Mouse (Mus musculus) neural tube, embryonic 15.5 days (tissue): ENCODE measurements around the gene Asphd1. TPM values are rescaled to one million over a fixed set of nuclear protein-coding genes. Genes with fewer than 3 reads are reported as not detected.
A peak's percentile ranks its signal among the peaks of the same experiment; 100 is the strongest.
"Not testable (repeated sequence)": the region's sequence is repeated elsewhere in the genome, so short reads cannot be mapped to it uniquely, and the experiment has no call there.

Experiments
- ATAC-seq: fragments of 200-750 bp; cut with Nextera tagmentation; 2 replicates; pipeline ENCODE4 v1.8.0; 2017; ENCODE audit warnings: mild to moderate bottlenecking, moderate TSS enrichment, moderate library complexity; ENCODE audit not compliant: low FRiP score
- H3K27ac ChIP-seq: fragments of 300-500 bp; sonication (generic); replicated peaks from 2 replicates; pipeline ENCODE4 v1.5.1; 2015; ENCODE audit warnings: mild to moderate bottlenecking, inconsistent platforms
- H3K27me3 ChIP-seq: fragments of 300-500 bp; sonication (generic); replicated peaks from 2 replicates; pipeline ENCODE4 v1.6.1; 2015; ENCODE audit warnings: inconsistent platforms
- H3K36me3 ChIP-seq: fragments of 300-500 bp; sonication (generic); 2 replicates; pipeline ENCODE4 v1.6.1; 2015; ENCODE audit warnings: inconsistent platforms
- H3K4me1 ChIP-seq: fragments of 300-500 bp; sonication (generic); 2 replicates; pipeline ENCODE4 v1.6.1; 2015; ENCODE audit warnings: inconsistent platforms
- H3K4me2 ChIP-seq: fragments of 300-500 bp; sonication (generic); 2 replicates; pipeline ENCODE4 v1.6.1; 2015; ENCODE audit warnings: inconsistent platforms, mild to moderate bottlenecking, moderate library complexity
- H3K4me3 ChIP-seq: fragments of 300-500 bp; sonication (generic); replicated peaks from 2 replicates; pipeline ENCODE4 v1.5.1; 2015; ENCODE audit warnings: mild to moderate bottlenecking, inconsistent platforms
- H3K9ac ChIP-seq: fragments of 300-500 bp; sonication (generic); replicated peaks from 2 replicates; pipeline ENCODE4 v1.6.1; 2015; ENCODE audit warnings: mild to moderate bottlenecking, inconsistent platforms
- H3K9me3 ChIP-seq: fragments of 300-500 bp; sonication (generic); replicated peaks from 2 replicates; pipeline ENCODE4 v1.6.1; 2016; ENCODE audit warnings: inconsistent platforms
- WGBS: fragments of 180-500 bp; shearing (Covaris S2); methylation state at CpG from one replicate; pipeline ENCODE4 v1.1.7; 2015; ENCODE audit warnings: mixed read lengths; 5-methylcytosine and 5-hydroxymethylcytosine counted together
- polyA plus RNA-seq: library from polyadenylated mRNA; unstranded; fragments of >200 nt; fragmentation: Nextera tagmentation; extraction: Ambion mirVana; gene quantifications from 2 replicates; pipeline ENCODE4 v1.2.1, GENCODE M21; 2015

The Asphd1 gene
- polyA plus RNA-seq, 1 experiment from 2014 or later = 11.7 TPM

DNA sequence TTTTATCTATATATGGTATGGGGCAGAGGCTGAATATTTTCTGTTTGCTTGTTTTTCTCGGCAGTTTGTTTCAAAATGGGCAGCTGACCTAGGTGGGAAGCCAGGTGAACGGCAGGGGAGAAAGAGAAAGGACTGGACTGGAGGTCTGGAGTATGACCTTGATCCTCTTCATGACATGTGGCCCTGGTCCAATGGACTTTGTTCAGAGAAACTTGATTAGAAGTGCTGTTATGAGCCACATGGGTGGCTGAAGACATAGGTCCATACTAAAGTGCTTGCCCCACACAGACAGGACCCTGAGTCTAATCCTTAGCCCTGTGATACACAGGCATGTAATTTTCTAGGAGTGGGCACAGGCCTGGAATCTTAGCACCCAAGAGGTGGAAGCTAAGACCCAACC lies 27.8 kb downstream of the Asphd1 start:
- WGBS = 55% methylated on average over 2 of the region's 2 CpGs
- Histone ChIP-seq H3K4me1 (peaks cover 5% of the 10 kb centered on the region; the same call in 1 of the 2 replicates), H3K4me2 (no peak overlapping the region), H3K36me3 (no peaks in the 10 kb centered on the region), H3K27ac (no peak overlapping the region), H3K9me3 (no peaks in the 10 kb centered on the region), H3K27me3 (no peaks in the 10 kb centered on the region), H3K9ac (no peak overlapping the region), H3K4me3 (no peak overlapping the region)
- ATAC-seq = no peak

DNA sequence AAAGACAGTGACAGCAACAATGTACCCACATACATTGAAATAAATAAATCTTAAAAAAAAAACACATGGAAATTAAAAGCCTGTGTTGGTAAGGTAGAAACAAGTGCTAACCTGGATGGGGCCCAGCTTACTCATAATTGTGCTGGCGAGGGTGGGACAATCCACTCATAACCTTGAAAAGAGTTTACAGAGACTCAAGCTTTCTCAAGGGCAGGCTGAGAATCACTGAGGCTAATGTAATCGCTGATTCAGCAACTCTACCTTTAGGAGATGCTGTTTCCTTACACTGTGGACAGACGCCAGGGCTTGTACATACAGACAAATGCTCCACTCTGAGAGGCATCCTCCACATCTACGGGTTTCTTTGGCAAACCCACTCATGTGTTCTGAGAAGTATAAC lies 29.4 kb downstream of the Asphd1 start:
- Histone ChIP-seq H3K9ac (no peak overlapping the region), H3K9me3 (no peaks in the 10 kb centered on the region), H3K36me3 (no peaks in the 10 kb centered on the region), H3K4me3 (no peak overlapping the region), H3K27me3 (no peaks in the 10 kb centered on the region), H3K4me1 (peaks cover 5% of the 10 kb centered on the region; the same call in 1 of the 2 replicates), H3K27ac (no peak overlapping the region), H3K4me2 (no peak overlapping the region)
- 84% methylated on average over 4 of the region's 4 CpGs for WGBS
- no peak for ATAC-seq

DNA sequence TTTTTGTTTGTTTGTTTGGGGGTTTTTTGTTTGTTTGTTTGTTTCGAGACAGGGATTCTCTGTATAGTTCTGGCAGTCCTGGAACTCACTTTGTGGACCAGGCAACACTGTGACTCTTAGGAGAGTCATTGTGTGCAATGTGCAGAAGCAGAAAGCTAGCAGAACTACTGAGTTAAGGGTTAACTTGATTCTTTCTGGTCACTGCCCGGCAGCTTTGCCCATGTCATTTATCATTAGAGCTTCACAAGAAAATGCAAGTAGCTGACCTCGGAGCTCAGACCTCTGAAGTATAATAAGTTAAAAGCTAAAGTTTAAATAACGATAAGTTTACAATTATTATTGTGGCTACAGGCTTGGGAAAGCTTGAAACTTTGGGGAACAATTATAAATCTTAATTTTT lies 31.0 kb downstream of the Asphd1 start:
- not testable (repeated sequence) for H3K36me3 ChIP-seq, ATAC-seq, H3K27ac ChIP-seq, H3K4me3 ChIP-seq, H3K4me1 ChIP-seq, H3K9ac ChIP-seq, H3K9me3 ChIP-seq, H3K4me2 ChIP-seq, H3K27me3 ChIP-seq
- WGBS = 26% methylated on average over 4 of the region's 4 CpGs

DNA sequence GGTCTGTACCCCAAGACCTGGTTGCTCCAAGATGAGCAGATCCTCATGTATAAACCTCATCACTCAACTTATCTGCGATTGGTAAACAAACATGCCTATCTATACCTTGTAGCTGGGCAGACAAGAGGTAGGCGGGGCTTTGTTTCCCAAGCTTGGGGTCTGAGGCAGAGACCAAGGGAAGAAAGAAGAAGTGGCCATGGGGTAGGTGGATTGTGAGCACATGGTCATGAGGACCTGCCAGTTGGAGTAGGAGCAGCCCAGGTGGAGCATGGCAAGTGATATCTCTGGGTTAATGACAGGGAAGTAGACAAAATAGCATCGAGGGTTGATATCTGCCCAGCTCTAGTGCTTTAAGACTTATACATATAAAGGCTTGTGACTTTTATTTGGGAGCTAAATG lies 34.5 kb downstream of the Asphd1 start:
- Histone ChIP-seq H3K9me3 (no peaks in the 10 kb centered on the region), H3K27me3 (no peaks in the 10 kb centered on the region), H3K4me3 (no peak overlapping the region), H3K36me3 (no peaks in the 10 kb centered on the region), H3K27ac (no peak overlapping the region), H3K9ac (no peak overlapping the region), H3K4me2 (no peak overlapping the region), H3K4me1 (no peaks in the 10 kb centered on the region)
- WGBS = 88% methylated on average over 3 of the region's 3 CpGs
- no peak for ATAC-seq

DNA sequence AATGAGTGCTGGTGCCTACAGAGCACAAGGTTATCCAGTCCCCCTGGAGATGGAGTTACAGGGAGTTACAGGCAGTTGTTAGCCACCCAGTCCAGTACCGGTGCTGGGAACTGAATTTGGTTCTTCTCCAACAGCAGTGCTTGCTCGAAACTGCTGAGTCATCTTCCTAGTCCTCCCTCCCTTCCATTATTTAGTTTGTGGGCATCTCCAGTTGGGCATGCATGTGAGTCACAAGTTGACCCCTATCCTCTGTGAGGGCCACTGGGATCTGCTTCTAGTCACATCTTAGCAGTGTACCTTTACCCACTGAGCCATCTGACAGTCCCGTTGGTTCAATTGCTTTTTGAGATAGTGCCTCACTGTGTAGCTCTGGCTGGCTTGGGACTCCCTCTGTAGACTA lies 43.8 kb downstream of the Asphd1 start:
- H3K9ac ChIP-seq = no peak overlapping the region
- no peaks in the 10 kb centered on the region for H3K4me1 ChIP-seq
- no peak overlapping the region for H3K4me2 ChIP-seq
- ATAC-seq = no peak
- 81% methylated on average over 3 of the region's 3 CpGs for WGBS
- no peaks in the 10 kb centered on the region for H3K36me3 ChIP-seq
- no peak overlapping the region for H3K27ac ChIP-seq
- H3K4me3 ChIP-seq = no peak overlapping the region
- no peaks in the 10 kb centered on the region for H3K9me3 ChIP-seq
- no peaks in the 10 kb centered on the region for H3K27me3 ChIP-seq

DNA sequence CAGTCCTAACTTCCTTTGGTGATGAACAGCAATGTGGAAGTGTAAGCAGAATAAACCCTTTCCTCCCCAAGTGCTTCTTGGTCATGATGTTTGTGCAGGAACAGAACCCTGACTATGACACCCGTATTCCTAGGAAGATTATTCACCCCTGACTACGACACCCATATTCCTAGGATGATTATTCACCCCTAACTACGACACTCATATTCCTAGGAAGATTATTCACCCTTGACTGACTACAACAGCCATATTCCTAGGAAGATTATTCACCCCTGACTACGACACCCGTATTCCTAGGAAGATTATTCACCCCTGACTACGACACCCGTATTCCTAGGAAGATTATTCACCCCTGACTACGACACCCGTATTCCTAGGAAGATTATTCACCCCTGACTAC lies 49.6 kb downstream of the Asphd1 start:
- H3K4me1 ChIP-seq = peaks cover 19% of the 10 kb centered on the region
- 96% methylated on average over 7 of the region's 9 CpGs for whole genome bisulfite sequencing
- not testable (repeated sequence) for H3K27me3 ChIP-seq, H3K9ac ChIP-seq, H3K36me3 ChIP-seq, H3K4me3 ChIP-seq, H3K9me3 ChIP-seq, ATAC-seq, H3K4me2 ChIP-seq, H3K27ac ChIP-seq

DNA sequence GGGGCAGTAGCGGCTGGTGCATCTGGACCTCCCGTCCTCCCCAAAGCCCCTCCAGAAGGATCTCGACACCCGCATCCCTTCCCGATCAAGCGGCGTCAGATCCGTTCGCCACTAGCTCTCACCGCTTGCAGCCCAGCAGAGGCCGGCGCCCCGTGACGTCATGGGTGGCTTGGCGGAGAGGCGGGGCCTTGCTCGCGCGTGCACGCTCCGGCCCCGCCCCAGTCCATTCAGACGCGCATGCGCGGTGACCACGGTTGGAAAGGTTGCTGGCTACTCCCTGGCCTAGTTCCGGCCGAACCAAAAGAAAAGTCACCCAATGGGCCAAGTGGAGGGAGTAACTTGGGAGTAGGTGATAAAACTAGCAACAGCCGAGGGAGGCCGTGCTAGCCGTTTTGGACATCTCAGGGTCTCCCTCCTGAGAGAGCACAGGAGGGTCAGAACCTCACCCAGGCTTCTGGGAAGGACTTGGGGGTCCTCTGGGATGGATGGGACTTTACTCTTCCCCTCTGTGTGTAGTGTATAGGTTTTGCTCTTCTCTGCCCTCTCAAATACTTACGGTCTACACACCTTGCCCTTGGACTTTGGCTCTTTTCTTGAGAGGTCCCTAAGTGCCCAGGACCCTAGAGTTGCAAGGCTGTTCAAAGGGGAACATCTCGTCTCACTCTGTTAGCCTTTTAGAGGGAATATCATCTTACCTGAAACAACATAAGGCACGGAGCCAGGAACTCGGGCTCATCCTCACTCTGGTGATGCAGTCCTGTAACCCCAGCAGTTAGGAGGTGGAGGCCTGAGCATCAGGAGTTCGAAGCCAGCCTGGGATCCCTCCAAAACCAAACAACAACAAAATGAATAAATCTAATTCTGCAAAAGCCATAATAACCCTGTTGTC lies 51.0 kb downstream of the Asphd1 start:
- H3K4me2 ChIP-seq = peak overlapping the region; percentile 71
- 12% methylated on average over 37 of the region's 37 CpGs for WGBS
- peak overlapping the region; percentile 71 for H3K4me3 ChIP-seq
- H3K27ac ChIP-seq = peak overlapping the region; percentile 93
- H3K36me3 ChIP-seq = no peaks in the 10 kb centered on the region
- peak; percentile 96 for ATAC-seq
- no peaks in the 10 kb centered on the region for H3K9me3 ChIP-seq
- H3K4me1 ChIP-seq = peaks cover 19% of the 10 kb centered on the region
- peak overlapping the region; percentile 89 for H3K9ac ChIP-seq
- H3K27me3 ChIP-seq = no peaks in the 10 kb centered on the region

DNA sequence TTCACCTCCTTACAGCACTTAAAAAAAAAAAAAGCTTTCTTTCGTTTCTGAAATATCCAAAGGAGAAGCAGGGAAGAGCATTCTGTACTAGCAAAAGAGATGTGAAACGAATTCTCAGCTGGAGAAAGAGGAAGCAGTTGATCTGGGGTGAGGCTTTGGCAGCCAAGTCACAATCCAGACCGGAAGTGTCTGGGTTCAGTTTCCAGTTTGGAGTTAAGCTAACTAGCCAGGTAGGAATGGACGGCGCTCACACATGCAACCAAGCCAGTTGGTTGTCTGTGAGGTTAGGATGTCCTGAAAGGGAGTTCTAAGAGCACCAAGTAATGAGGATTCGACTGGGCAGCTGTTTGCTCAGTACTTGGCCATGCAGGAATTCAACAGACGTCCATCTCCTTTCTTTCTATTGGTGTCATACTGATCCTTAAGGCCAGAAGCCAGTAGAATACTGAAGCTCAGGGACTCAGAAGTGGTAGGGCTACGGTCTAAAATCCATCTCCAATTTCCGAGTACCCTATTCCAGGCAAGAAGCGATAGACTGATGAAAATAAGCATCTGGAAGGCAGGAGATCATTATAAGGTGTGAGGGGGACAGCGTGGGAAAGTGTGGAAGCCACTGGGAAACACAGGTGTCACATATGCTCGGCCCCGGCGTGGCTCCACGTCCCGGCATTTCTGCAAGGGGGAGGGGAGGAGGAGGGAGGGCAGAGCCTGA lies 51.8 kb downstream of the Asphd1 start:
- Histone ChIP-seq H3K27ac (peak overlapping the region; percentile 93), H3K4me2 (peak overlapping the region; percentile 71), H3K27me3 (no peaks in the 10 kb centered on the region), H3K4me1 (peaks cover 19% of the 10 kb centered on the region), H3K4me3 (peak overlapping the region; percentile 71), H3K36me3 (no peaks in the 10 kb centered on the region), H3K9ac (peak overlapping the region; percentile 89), H3K9me3 (no peaks in the 10 kb centered on the region)
- WGBS = 23% methylated on average over 16 of the region's 16 CpGs
- ATAC-seq = peak; percentile 70

DNA sequence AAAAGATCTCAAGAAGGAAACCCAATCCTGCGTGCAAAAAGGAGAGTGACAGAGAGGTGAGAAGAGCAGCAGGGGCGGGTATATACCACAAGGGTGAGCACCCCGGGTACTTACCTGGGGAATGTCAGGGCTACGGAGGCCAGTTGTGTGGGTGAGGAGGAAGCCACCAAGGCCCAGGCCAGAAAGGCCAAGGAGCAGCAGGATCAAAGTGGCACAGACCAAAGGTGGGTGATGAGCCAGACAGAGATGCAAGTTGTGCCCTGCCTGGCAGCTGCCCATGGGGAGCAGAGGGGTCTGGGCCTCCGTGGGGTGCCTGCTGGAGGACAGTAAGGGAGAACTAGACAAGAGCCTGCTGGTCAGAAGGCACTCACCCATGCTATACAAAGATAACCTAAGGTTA lies 52.5 kb downstream of the Asphd1 start:
- Histone ChIP-seq H3K27ac (no peak overlapping the region), H3K4me2 (peak overlapping the region; percentile 71), H3K36me3 (no peaks in the 10 kb centered on the region), H3K4me1 (peaks cover 19% of the 10 kb centered on the region), H3K9me3 (no peaks in the 10 kb centered on the region), H3K4me3 (no peak overlapping the region), H3K27me3 (no peaks in the 10 kb centered on the region), H3K9ac (peak overlapping the region; percentile 89; the same call in 1 of the 2 replicates)
- no peak for ATAC-seq
- WGBS = 91% methylated on average over 5 of the region's 5 CpGs

Other genes with a start within 250 kb of the Asphd1 start
- gene Coro1a, start 241.8 kb downstream of the Asphd1 start, polyA plus RNA-seq = 120 and 192 TPM in 2 replicates
- gene Mapk3, start 190.0 kb downstream of the Asphd1 start, polyA plus RNA-seq = 104 and 105 TPM in 2 replicates
- gene Gdpd3, start 183.2 kb downstream of the Asphd1 start, polyA plus RNA-seq = 1.0 and 1.5 TPM in 2 replicates
- 187 and 207 TPM in 2 replicates for gene Ypel3, start 172.6 kb downstream of the Asphd1 start, polyA plus RNA-seq
- 0.34 and 0.35 TPM in 2 replicates for gene Tbx6, start 168.1 kb downstream of the Asphd1 start, polyA plus RNA-seq
- gene Ppp4c, start 157.1 kb downstream of the Asphd1 start, polyA plus RNA-seq = 154 and 188 TPM in 2 replicates
- 48.2 and 54.4 TPM in 2 replicates for gene Fam57b, start 151.9 kb downstream of the Asphd1 start, polyA plus RNA-seq
- not detected in 2 replicates for gene 4930451I11Rik, start 117.9 kb downstream of the Asphd1 start, polyA plus RNA-seq
- 36.2 and 39.3 TPM in 2 replicates for gene Doc2a, start 102.2 kb downstream of the Asphd1 start, polyA plus RNA-seq
- gene Hirip3, start 87.6 kb downstream of the Asphd1 start, polyA plus RNA-seq = 20.3 and 28.6 TPM in 2 replicates
- gene Ino80e, start 87.2 kb downstream of the Asphd1 start, polyA plus RNA-seq = 89.4 and 90.5 TPM in 2 replicates
- gene Taok2, start 64.9 kb downstream of the Asphd1 start, polyA plus RNA-seq = 52.4 and 55.2 TPM in 2 replicates
- gene Tmem219, start 26.7 kb downstream of the Asphd1 start, polyA plus RNA-seq = 30.9 and 31.1 TPM in 2 replicates
- gene Kctd13, start 20.7 kb downstream of the Asphd1 start, polyA plus RNA-seq = 102 and 121 TPM in 2 replicates
- 51.6 and 56.9 TPM in 2 replicates for gene Sez6l2, start 981 bp upstream of the Asphd1 start, polyA plus RNA-seq
- gene Cdipt, start 26.3 kb upstream of the Asphd1 start, polyA plus RNA-seq = 139 and 145 TPM in 2 replicates
- 0.82 and 1.0 TPM in 2 replicates for gene Cdiptos, start 26.5 kb upstream of the Asphd1 start, polyA plus RNA-seq
- 5.2 and 11.6 TPM in 2 replicates for gene Mvp, start 65.0 kb upstream of the Asphd1 start, polyA plus RNA-seq
- 0.79 and 1.2 TPM in 2 replicates for gene Pagr1b, start 66.9 kb upstream of the Asphd1 start, polyA plus RNA-seq
- 52.5 and 80.1 TPM in 2 replicates for gene Pagr1a, start 67.8 kb upstream of the Asphd1 start, polyA plus RNA-seq
- gene Gm42742, start 71.5 kb upstream of the Asphd1 start, polyA plus RNA-seq = 18.8 and 54.5 TPM in 2 replicates
- gene Prrt2, start 71.6 kb upstream of the Asphd1 start, polyA plus RNA-seq = 69.9 and 72.5 TPM in 2 replicates
- 78.1 and 82.6 TPM in 2 replicates for gene Maz, start 77.5 kb upstream of the Asphd1 start, polyA plus RNA-seq
- gene Kif22, start 92.9 kb upstream of the Asphd1 start, polyA plus RNA-seq = 20.0 and 40.9 TPM in 2 replicates
- not detected in 2 replicates for gene Zg16, start 137.7 kb upstream of the Asphd1 start, polyA plus RNA-seq
- 2.4 and 8.6 TPM in 2 replicates for gene AI467606, start 141.8 kb upstream of the Asphd1 start, polyA plus RNA-seq
- gene Qprt, start 172.6 kb upstream of the Asphd1 start, polyA plus RNA-seq = 0.75 and 1.1 TPM in 2 replicates
- 0.08 and 2.8 TPM in 2 replicates for gene Spn, start 188.2 kb upstream of the Asphd1 start, polyA plus RNA-seq
- gene Cd2bp2, start 246.5 kb upstream of the Asphd1 start, polyA plus RNA-seq = 64.2 and 65.8 TPM in 2 replicates